Mouse (Mus musculus): ENCODE measurements around the gene 9330161L09Rik.

Gene 9330161L09Rik

DNA sequence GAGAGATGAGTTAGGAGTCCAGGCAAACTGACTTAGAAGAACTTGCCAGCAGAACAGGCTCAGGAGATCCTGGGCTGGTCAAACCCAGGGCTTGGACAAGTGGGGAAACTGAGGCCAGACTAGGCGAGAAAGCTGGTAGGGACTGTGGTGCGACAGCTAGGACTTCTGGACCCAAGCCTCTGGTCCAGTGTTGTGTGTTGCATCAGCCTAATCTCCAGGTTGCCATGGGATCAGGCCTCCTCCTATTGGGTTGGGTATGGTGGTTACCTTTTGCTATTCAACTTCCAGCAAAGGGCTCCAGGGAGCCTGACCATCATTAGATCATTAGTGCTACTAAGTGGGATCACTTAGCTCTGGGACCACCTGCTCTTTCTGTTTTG lies 18.3 kb downstream of the 9330161L09Rik start:
- DNase-seq (ENCODE audit: low spot score in 2 of 2), result no peak

DNA sequence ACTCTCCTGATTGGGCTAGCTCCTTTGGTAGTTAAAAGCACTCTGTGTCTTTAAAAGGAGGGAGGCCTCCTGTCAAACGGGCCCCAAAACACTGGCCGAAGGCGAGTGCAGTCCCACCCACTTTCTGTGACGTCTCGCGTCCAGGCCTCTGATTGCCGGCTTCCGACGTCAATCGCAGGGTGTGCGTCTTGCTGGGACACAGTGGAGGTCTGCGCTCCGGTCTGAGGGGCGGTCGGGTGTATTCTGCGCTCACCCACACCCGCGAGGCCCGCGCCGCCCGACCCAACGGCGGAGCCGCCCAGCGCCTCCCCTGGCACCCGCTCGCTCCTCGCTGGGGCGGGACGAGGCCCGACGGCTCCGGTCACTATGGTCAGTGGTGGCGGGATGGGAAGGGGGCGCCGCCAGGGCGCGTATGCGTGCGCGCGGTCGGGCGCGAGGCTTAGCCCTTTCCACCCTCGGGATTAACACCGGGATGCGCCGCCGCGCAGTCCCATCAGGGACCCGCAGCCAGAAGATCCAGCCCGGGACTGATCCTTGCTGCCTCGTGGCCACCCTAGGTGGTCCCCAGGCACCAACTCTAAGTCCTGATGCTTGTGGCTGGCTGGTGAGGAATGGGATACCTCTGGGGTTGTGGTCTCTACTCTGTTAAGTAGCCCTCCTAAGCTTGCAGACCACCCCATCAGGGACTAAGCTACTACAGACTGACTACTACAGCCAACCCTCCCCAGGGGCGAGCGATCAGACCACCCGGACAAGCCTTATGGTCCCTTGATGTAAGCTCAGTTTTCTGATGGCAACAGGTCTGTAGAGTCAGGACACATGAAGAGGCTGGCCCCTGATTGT lies 18.9 kb downstream of the 9330161L09Rik start, which contains the start of gene Otub2:
Gene Otub2 (plus strand): TSS at position 178 of the 843 bp plus-strand sequence.
- peak; percentile 97 to 98 for DNase-seq (ENCODE audit: low spot score in 2 of 2)

DNA sequence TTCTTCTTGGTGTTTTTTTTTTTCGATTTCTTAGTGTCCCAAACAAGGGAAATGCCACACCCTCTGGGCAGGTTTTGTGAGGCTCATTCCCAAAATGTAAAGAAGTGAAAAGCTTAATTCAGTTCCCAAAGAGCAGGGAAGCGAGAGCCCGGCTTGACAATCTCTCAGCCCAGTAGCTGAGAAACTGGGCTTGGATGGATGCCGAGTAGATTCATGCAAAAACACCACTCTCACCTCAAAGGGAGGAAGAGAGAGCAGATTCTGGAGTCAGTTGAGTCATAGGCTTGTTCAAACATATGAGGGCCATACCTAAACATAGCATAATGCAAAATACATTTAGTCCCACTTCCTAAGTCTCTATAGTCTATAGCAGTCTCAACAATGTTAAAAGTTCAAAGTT lies 27.4 kb downstream of the 9330161L09Rik start:
- DNase-seq (ENCODE audit: low spot score in 2 of 2), result no peak

DNA sequence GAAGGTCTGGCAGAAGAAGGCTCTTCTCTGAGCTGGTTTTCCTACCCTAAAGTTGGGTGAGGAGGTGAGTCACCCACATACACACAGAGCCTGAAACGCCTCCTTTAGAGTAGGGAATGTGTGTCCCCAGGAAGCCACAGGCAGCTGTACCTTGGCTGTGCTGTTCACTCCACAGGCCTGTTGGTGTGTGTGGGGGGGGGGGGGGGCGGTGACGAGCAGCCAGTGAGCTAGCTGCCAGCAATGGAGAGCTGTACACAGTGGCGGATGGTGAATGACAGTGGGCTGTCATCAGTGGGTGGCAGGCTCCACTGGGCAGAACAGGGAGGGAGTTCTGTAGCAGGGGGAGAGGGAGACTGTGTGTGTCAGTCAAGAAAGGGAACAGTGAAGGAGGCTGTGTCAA lies 30.8 kb downstream of the 9330161L09Rik start:
- no peak for DNase-seq (ENCODE audit: low spot score in 2 of 2)

DNA sequence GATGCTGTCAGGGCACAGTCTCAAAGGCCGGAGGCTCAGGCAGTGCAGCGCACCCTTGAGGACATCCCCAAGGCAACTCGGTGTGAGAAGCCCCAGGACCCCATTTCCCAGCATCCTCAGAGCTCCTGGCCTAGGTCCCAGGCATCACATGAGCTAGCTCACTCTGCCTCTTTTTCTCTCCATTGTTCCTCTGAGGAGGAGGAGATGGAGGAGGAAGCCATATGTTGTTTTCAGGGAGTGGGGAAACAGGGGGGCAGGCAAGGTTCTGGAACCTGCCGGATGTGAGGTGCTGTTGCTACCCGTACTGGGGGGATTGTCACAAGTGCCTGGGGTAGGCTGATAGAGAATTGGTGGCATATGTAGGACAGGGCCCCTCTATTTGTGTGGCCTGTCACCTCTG lies 31.5 kb downstream of the 9330161L09Rik start:
- no peak for DNase-seq (ENCODE audit: low spot score in 2 of 2)

DNA sequence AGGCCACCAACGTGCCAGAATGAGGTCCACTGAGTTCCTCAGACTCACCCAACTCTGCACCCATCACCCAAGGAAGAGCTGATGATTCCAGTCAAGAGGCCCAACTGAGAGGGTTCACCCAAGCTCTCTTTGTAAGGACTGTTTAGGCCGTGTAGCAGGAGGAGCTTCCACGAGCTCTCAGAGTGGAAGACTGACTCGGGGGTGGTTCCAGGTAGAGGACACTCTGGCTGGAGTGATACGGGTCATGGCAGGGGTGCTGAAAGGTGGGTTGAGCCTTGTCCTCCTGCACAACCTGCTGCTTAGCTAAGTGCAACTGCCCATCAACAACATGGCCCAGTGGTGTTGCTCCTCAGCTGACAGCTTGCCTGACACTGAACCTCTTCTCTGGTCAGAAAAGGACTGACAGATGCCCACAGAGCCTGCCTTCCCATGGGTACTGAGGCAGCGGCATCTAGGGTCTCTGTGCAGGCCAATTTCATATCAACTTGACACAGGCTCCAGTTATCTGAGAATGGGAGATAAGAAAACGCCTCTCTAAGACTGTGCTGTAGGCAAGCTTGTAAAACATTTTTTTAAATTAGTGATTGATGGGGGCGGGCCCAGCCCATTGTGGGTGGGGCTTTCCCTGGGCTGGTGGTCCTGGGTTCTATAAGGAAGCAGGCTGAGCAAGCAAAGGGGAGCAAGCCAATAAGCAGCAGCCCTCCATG lies 33.9 kb downstream of the 9330161L09Rik start:
- DNase-seq (ENCODE audit: low spot score in 2 of 2), result no peak

DNA sequence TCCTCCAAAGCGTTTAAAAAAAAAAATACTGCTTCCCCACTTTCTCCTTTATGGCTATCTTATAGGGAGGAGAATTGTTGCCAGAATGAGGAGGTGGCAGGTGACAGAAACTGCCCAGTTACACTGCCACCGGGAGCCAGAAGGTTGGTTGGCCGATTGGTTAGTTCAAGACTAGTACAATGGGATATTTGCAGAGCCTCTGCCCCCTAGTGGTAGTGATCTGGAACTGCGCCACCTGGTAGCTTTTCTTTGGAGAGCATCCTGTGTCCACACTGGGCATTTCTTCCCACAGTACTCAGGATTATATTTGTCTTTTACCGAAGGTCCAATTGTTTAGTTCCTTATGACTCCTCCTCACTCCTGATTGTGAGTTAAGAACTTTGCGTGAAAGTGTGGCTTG lies 35.9 kb downstream of the 9330161L09Rik start:
- peak in 1 of 2 experiments; percentile 51 for DNase-seq (ENCODE audit: low spot score in 2 of 2)

DNA sequence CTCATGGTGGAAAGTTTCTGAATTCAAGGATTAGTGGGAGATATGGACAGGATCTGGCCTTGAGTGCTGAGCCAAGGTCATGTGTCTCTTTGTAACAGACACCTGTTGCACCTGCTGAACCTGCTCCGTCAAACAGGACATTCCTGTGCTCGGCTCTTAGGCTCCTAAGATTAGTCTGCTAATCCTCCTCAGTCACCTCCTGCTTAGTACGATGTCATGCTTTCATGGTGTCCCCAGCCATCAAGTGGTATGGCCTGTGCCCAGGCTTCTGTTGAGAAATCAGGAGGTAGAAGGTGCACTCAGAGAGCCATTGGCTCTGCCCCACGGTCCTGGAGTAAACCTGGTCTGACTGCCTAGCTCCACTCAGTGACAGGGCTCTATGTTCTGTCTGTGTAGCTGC lies 36.8 kb downstream of the 9330161L09Rik start:
- DNase-seq (ENCODE audit: low spot score in 2 of 2), result no peak

DNA sequence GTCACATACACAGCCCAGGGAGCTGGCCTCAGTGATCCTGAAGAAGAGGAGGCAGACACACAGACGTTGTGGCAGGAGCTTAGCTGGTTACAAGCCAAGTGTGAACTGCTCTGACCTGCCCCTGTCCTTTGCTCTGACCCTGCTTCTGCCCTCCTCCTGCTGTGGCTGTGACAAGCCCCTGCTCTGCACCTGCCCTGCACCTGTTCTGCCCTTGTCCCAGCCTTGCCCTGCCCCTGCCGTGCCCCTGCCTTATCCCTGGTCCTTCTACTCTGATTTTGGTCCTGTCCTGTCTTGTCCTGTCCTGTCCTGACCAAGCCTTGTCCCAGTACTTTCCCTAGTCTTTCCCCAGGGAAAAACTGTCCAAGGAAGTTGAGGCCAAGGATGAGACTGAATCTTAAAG lies 38.8 kb downstream of the 9330161L09Rik start:
- no peak for DNase-seq (ENCODE audit: low spot score in 2 of 2)

DNA sequence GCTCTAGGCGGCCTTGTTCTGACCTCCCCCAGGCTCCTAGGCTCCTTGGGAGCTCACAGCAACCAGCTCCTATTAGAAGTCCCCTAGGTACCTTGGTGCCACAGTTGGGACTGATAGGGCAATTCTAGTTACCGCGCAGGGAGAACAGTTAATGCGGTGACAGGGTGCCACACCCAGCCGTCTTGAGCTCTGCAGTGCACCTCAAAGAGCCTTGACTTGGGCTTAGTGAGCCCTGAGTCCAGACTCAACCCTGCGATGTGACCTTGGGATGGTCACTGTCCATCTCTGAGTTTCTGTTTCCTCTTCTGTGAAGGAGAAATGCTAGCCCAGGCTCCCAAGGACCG lies 39.3 kb downstream of the 9330161L09Rik start:
- no peak for DNase-seq (ENCODE audit: low spot score in 2 of 2)

DNA sequence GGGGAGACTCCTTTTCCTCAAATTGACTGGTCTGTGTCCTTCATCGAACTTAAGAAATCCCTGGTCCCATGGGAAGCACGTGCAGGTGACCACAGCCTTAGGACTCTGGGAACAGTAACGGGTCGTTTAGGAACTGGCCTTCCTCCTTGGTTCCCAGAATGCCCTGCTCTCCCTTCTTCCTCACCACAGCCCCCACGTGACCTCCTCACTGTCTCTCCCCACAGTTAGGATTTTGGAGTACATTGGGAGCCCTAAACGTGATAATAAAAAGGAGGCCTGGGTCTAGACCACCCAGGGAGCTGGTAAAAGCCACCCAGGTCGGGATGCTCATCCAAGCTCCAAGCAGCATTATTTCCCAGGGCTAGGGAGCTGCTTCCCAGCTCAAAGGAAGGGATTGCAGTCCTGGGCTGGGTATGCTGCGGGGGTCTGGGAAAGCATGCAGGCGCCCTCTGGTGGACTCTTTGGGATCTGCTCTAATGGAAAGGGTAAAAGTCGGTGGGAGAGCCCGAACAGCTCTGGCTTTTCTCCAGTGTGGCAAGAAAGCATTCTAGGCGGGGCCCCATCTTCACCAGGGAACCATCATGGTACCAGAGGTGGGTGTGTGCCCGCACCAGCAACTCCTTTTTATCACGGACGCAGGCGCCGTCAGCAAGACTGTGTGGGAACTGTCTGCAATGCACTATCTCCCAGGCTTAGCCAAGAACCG lies 39.8 kb downstream of the 9330161L09Rik start:
- DNase-seq (ENCODE audit: low spot score in 2 of 2), result peak; percentile 72 to 79

DNA sequence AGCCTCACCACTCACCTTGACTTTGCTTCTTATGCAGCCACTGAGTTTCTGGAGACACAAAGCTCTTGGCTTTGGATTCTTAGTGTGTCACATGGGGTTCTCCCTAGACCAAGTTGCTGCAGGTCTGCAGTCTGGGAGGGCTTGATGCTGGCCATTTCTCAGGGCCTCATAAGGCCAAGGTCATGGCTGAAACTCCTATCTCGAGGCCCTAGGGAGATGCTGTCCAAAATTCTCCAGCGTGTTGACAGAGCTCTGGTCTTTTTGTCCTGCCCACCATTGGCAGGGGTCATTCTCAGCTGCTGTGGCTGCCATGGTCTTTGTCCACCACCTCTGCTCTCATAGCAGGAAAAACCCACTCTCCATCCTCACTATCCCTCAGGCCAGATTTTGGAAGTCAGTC lies 40.4 kb downstream of the 9330161L09Rik start:
- DNase-seq (ENCODE audit: low spot score in 2 of 2), result no peak

DNA sequence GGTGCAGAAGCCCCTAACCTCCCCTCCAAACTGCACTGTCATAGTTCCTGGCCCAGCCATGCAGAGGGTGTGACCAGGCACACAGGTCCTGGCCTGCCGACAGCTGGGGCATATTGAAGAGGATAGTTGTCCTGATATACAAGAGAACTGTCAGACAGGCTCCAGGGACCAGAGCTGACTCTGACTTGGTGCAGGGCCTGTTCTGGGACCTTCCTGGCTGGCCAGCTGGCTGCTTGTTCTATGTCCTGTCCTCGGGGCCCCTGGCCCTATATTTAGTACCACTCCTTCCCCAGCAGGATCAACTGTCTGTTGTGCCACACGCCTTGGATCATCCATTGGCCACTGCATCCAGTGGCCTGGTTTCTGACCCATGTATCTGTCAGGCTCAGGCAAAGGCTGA lies 45.3 kb downstream of the 9330161L09Rik start:
- DNase-seq (ENCODE audit: low spot score in 2 of 2), result peak; percentile 86 to 87

DNA sequence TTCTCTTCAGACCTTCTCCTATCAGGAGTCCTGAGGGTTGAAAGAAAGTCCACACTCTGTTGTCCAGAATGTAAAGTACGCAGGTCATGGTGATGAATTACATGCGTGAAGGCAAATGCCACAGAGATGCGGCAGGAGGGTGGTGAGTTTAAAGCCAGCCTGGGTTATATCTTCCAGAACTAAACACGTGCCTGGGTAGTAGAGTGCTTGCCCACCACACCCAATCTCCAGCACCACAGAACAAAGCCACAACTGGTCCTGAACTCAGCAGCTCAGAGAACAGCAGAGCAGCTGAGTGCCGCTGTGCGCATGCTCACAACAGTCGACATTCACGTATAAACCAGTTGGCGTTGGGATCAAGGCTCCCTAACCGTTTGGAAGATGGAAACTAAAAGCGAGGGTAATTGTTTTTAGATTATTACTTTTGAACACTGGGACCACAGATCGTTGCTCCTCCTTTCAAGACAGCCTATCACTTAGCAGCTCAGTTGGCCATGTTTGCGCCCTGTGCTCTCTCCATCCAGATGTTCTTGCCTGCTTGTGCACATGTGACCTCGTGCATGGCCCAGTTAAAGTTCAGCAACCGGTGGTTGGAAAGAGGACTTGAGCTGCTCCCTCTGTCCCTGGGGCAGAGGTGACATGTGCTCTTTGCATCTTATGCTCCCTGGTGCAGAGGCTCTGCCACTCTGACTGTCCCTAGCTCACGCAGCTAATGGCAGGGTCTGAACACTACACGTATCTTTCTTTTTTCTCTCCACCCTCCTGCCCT lies 45.9 kb downstream of the 9330161L09Rik start:
- DNase-seq (ENCODE audit: low spot score in 2 of 2), result peak; percentile 70 to 77

DNA sequence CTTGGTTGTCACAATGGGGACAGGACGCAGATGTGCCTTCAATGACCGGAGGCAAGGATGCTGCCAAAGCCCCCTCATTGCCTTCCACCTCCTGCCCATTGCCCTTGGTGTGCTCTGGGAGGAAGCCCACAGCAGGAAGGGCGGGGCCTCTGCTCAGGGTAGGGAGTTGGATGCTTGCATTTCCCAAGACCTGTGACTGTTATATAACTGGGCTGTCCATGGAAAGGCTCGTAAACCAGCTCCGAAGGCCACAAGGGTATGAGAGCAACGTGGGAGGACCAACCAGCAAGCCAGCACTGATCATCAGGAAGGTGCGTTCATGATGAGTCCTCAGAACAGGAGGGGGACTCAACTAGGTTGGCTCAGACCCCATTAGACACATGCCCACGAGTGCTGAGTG lies 46.8 kb downstream of the 9330161L09Rik start:
- no peak for DNase-seq (ENCODE audit: low spot score in 2 of 2)

DNA sequence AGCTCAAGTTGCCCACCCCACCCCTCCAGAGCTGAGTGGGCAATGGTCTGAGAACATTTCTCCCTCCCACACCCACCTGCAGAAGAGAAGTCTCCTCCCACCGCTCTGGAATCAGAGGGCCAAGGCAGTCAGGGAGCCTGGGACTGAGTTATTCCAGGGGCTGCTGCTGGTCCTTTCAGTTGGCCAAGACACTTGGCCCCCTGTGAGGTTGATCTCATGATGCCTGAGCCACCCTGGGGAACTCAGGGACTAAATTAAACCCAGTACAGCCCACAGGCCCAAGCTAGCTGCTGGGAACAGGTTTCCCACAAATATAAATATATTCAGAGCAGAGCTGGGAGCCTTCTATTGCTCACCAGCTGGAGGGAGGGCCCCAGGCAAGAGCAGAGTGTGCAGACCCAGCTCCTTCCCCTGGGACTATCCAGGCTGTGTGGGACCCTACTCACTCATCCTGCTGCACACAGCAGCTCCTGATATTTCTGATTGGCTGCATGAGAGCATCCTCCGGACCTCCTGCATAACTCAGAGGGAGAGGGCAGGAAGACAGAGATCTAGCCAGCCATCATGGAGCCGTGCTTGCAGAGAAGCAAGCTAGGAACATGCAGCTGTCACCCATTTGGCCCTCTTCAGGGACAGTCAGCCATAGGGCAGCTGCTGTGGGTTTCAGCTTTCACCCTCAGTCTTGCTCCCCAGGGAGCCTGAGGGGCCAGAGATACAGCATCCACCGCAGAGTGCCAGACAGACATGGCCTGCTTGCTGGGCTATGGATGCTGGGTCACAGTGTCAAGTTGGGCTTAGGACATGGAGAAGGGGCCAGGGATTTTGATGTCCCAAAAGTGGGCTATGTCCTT lies 48.4 kb downstream of the 9330161L09Rik start:
- peak in 1 of 2 experiments; percentile 63 for DNase-seq (ENCODE audit: low spot score in 2 of 2)

DNA sequence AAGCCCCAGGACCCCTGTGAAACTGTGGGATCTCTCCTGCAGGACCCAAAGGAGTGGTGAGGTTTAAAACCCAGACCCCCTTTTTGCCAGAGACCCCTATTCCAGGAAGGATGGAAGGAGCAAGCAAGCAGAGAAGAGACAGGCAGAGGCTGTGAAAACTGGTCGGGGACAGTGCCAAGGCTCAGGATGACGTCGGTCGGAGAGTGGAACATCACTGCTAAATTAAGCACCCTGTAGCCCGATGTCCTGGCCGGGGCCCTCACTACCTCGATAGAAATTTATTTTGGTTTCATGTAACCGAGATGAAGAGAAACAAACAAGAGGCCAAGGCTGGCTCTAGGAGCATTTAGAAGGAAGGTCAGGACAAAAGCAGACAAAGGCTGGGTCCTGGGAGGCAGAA lies 49.4 kb downstream of the 9330161L09Rik start:
- peak; percentile 69 to 83 for DNase-seq (ENCODE audit: low spot score in 2 of 2)
